Mouse (Mus musculus): ENCODE measurements at regions not wholly inside any gene's neighbourhood (a gene's known extent, or its start where the extent isn't known, plus 50 kb on each side); places are given as distances from the start of the nearest gene placed in this dataset.

DNA sequence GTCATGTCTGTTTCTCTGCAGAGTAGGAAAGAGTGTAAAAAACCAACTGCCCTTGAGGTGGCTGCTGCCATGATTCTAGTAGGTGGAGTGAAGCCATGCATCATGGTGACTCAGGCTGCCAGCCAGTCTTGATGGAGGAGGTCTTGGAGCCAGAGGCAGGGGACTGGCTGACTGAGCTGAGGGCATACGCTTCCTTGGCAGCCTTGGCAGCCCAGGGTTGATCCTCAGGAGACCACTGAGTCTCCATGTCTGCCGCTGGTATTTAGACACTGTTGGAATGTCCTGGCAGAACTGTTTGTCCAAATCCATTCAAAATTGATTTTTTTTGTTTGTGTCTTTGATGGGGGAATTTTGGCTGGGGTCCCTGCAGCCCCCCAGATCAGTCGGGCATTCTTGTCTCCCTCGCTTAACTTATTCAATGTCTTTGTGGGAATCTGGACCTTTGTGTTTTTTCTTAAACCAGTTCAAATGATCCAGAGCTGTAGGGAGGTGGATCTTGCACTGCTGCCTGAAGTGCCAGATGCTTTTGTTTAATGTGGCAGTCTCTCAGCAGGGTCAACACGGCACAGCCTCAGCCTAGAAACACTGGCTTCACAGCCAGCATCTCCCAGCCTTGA, 139.0 kb downstream of the 1500009L16Rik start:
- ATAC-seq (ENCODE audit: low FRiP score, low TSS enrichment) (no peak), DNase-seq (ENCODE audit: low spot score) (no peak)
- no peaks in the 10 kb centered on the region for H3K4me1 ChIP-seq (replicated peaks; ENCODE audit: control insufficient read depth, insufficient read depth)
- no peak overlapping the region for H3K27ac ChIP-seq (replicated peaks)
- H3K9me3 ChIP-seq (ENCODE audit: control insufficient read depth, low read length) = no peaks in the 10 kb centered on the region
- no peak for TF ChIP-seq CTCF (IDR thresholded peaks at IDR 0.05; ENCODE audit: low read depth)
- TF ChIP-seq EP300 (optimal IDR thresholded peaks at IDR 0.05) = no peak
- no peaks in the 10 kb centered on the region for H3K27me3 ChIP-seq (ENCODE audit: control insufficient read depth, insufficient read depth, low read length)
- no peak overlapping the region for H3K4me2 ChIP-seq (replicated peaks; ENCODE audit: low read depth)
- H3K36me3 ChIP-seq (ENCODE audit: control insufficient read depth, insufficient read depth, low read length) = no peaks in the 10 kb centered on the region
- WGBS = 37% methylated on average over 5 of the region's 5 CpGs
- no peak overlapping the region for H3K9ac ChIP-seq (ENCODE audit: low read length)
- no peak overlapping the region for H3K4me3 ChIP-seq (ENCODE audit: low read depth, low read length)

DNA sequence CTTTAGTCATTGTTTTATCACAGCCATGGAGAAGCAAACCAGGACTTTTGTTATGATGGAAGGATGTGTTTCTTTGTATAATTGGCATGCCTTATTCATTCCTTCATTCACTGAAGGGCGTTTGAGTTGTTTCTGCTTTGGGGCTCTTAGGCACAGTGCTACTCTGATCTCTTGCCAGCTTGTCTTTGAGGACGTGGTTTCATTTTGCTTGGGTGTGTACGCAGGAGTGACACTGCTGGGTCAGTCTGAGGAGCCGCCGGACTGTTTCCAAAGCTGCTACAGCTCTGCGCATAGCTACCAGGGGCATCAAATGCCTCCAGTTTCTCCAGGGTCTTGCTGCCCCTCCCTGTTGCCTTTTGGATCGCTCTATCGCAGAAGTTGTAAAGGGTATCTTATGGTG, 141.9 kb downstream of the 1500009L16Rik start:
- 82% methylated on average over 8 of the region's 8 CpGs for WGBS
- no peaks in the 10 kb centered on the region for H3K36me3 ChIP-seq (ENCODE audit: control insufficient read depth, insufficient read depth, low read length)
- H3K4me3 ChIP-seq (ENCODE audit: low read depth, low read length) = no peak overlapping the region
- no peaks in the 10 kb centered on the region for H3K27me3 ChIP-seq (ENCODE audit: control insufficient read depth, insufficient read depth, low read length)
- no peaks in the 10 kb centered on the region for H3K4me1 ChIP-seq (replicated peaks; ENCODE audit: control insufficient read depth, insufficient read depth)
- DNase-seq (ENCODE audit: low spot score) = no peak
- H3K4me2 ChIP-seq (replicated peaks; ENCODE audit: low read depth) = no peak overlapping the region
- no peaks in the 10 kb centered on the region for H3K9me3 ChIP-seq (ENCODE audit: control insufficient read depth, low read length)
- H3K9ac ChIP-seq (ENCODE audit: low read length) = no peak overlapping the region
- TF ChIP-seq CTCF (IDR thresholded peaks at IDR 0.05; ENCODE audit: low read depth) (no peak), EP300 (optimal IDR thresholded peaks at IDR 0.05) (no peak)
- H3K27ac ChIP-seq (replicated peaks) = no peak overlapping the region
- no peak for ATAC-seq (ENCODE audit: low FRiP score, low TSS enrichment)

DNA sequence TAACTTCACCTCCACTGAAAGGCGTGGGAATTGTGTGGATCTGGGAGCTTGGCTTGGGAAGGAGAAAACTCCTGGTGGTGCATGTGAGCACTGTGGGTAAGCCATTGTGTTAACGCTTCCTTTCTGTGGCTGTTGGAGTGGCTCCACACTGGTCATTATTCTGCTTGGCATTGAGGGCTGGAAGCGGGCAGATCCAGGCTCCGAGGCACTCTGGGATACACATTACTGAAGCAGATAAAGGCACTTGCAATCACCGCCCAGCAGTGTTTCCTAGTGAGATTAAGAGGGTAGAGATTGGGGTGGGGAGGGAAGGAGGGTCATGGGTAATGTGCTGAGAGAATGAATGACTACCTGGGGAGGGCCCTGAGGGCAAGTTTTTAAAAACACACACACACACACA, 143.3 kb downstream of the 1500009L16Rik start:
- no peak overlapping the region for H3K4me2 ChIP-seq (replicated peaks; ENCODE audit: low read depth)
- no peak for ATAC-seq (ENCODE audit: low FRiP score, low TSS enrichment)
- no peak overlapping the region for H3K27ac ChIP-seq (replicated peaks)
- no peak overlapping the region for H3K9ac ChIP-seq (ENCODE audit: low read length)
- no peaks in the 10 kb centered on the region for H3K4me1 ChIP-seq (replicated peaks; ENCODE audit: control insufficient read depth, insufficient read depth)
- DNase-seq (ENCODE audit: low spot score) = no peak
- 57% methylated on average over 5 of the region's 5 CpGs for WGBS
- H3K9me3 ChIP-seq (ENCODE audit: control insufficient read depth, low read length) = no peaks in the 10 kb centered on the region
- H3K36me3 ChIP-seq (ENCODE audit: control insufficient read depth, insufficient read depth, low read length) = no peaks in the 10 kb centered on the region
- no peak overlapping the region for H3K4me3 ChIP-seq (ENCODE audit: low read depth, low read length)
- no peaks in the 10 kb centered on the region for H3K27me3 ChIP-seq (ENCODE audit: control insufficient read depth, insufficient read depth, low read length)
- TF ChIP-seq CTCF (IDR thresholded peaks at IDR 0.05; ENCODE audit: low read depth) (no peak), EP300 (optimal IDR thresholded peaks at IDR 0.05) (no peak)

DNA sequence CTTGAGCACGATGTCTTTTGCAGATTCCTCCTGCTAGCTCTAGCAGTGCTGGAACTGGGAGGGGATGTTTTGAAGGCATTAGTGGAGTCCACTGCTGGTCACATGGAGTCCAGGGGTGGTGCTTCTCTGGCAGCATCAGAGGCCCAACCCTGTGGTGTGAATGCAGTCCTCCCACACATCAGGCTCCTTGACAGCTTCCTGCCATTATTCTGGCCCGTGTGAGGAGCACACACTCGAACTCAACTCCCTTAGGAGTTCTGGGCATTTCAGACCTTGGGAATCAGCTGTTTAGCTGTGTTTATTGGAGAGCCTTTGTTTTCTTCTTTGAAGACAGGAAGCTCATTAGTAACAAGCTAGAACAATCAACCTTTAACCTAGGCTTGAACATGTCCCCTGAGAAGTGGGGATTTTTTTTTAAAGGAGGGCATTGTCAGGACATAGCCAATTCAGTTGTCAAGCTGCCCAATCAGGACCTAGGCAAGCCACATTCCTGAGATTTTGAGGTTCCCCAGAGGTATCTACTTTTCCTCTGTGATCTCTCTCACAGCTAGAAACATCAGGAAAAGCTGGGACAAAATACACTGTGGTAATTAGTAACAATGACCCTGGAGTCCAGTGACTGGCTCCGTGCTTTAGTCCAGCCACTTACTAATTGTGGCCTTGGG, 149.2 kb downstream of the 1500009L16Rik start:
- no peak overlapping the region for H3K4me2 ChIP-seq (replicated peaks; ENCODE audit: low read depth)
- TF ChIP-seq CTCF (IDR thresholded peaks at IDR 0.05; ENCODE audit: low read depth) (no peak), EP300 (optimal IDR thresholded peaks at IDR 0.05) (no peak)
- H3K36me3 ChIP-seq (ENCODE audit: control insufficient read depth, insufficient read depth, low read length) = no peaks in the 10 kb centered on the region
- no peaks in the 10 kb centered on the region for H3K27me3 ChIP-seq (ENCODE audit: control insufficient read depth, insufficient read depth, low read length)
- no peaks in the 10 kb centered on the region for H3K9me3 ChIP-seq (ENCODE audit: control insufficient read depth, low read length)
- no peaks in the 10 kb centered on the region for H3K4me1 ChIP-seq (replicated peaks; ENCODE audit: control insufficient read depth, insufficient read depth)
- 45% methylated on average over 4 of the region's 4 CpGs for WGBS
- no peak for DNase-seq (ENCODE audit: low spot score)
- no peak overlapping the region for H3K9ac ChIP-seq (ENCODE audit: low read length)
- peak; percentile 56; the same call in 1 of the 2 replicates for ATAC-seq (ENCODE audit: low FRiP score, low TSS enrichment)
- no peak overlapping the region for H3K4me3 ChIP-seq (ENCODE audit: low read depth, low read length)
- H3K27ac ChIP-seq (replicated peaks) = no peak overlapping the region

DNA sequence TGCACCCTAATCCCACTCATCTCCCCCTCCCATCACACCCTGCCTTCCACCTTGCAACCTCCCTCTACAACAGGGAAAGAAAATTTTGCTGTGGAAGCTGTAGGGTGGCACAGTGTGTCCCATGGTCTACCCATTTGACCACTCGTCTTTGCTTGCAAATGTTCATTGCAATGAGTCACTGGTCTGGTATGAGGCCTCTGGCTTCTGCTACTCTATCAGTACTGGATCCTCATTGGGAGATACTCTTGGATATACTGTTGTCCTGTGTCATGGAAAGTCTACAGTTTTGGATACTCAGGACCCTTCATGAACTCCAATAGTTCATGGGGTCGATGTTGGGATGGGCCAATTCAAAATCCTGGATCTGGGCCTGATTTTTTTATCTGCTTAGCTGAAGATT, 156.1 kb downstream of the 1500009L16Rik start:
- Histone ChIP-seq H3K4me3 (ENCODE audit: low read depth, low read length) (no peak overlapping the region), H3K4me2 (replicated peaks; ENCODE audit: low read depth) (no peak overlapping the region), H3K9ac (ENCODE audit: low read length) (no peak overlapping the region), H3K4me1 (replicated peaks; ENCODE audit: control insufficient read depth, insufficient read depth) (no peaks in the 10 kb centered on the region), H3K36me3 (ENCODE audit: control insufficient read depth, insufficient read depth, low read length) (no peaks in the 10 kb centered on the region), H3K9me3 (ENCODE audit: control insufficient read depth, low read length) (no peaks in the 10 kb centered on the region), H3K27ac (replicated peaks) (no peak overlapping the region), H3K27me3 (ENCODE audit: control insufficient read depth, insufficient read depth, low read length) (no peaks in the 10 kb centered on the region)
- no peak for DNase-seq (ENCODE audit: low spot score)
- ATAC-seq (ENCODE audit: low FRiP score, low TSS enrichment) = no peak
- WGBS = 63% methylated on average over 2 of the region's 2 CpGs
- TF ChIP-seq EP300 (optimal IDR thresholded peaks at IDR 0.05) = no peak
- TF ChIP-seq CTCF (IDR thresholded peaks at IDR 0.05; ENCODE audit: low read depth) = no peak

DNA sequence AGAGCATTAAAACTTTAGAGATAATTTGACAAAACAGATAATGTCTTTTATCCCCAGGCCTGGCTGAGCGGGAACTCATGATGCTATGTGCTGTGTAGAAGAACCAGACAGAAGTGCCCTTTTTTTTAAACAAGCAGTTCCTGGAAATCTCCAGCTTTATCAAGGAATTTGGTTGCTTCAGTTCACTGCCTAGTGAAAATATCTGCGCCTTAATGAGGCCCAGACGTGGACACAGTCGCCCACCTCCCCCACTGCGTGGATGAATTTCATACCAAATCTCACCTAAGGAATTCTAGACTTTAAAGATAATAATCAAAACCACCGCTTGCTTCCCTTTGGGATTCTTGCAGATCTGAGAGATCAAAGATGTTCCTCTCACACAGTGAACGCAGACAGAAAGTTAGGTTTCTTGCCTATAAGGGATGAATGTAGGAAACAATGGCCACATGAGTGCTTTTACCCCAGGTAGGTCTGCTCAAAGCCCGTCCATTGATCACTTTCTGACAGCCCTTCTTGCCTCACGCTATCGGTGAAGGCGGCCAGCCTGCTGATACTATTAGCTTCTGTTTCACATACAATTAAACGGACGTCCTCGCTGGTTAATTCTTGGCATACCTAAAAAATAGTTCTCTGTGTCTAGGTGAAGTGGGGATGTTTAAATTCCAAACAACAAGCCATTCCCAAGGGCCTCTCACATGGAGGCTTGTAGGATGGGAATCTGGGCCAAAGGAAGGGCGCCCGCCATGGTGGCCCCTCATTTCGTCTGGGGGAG, 159.6 kb downstream of the 1500009L16Rik start:
- ATAC-seq (ENCODE audit: low FRiP score, low TSS enrichment) = no peak

More for the DNA sequence above, 159.6 kb downstream of the 1500009L16Rik start:
- Histone ChIP-seq H3K4me3 (ENCODE audit: low read depth, low read length) (no peak overlapping the region), H3K27me3 (ENCODE audit: control insufficient read depth, insufficient read depth, low read length) (no peaks in the 10 kb centered on the region), H3K4me1 (replicated peaks; ENCODE audit: control insufficient read depth, insufficient read depth) (no peaks in the 10 kb centered on the region), H3K9ac (ENCODE audit: low read length) (no peak overlapping the region), H3K9me3 (ENCODE audit: control insufficient read depth, low read length) (no peaks in the 10 kb centered on the region), H3K36me3 (ENCODE audit: control insufficient read depth, insufficient read depth, low read length) (no peaks in the 10 kb centered on the region), H3K27ac (replicated peaks) (no peak overlapping the region), H3K4me2 (replicated peaks; ENCODE audit: low read depth) (no peak overlapping the region)
- whole genome bisulfite sequencing = 51% methylated on average over 17 of the region's 17 CpGs
- TF ChIP-seq CTCF (IDR thresholded peaks at IDR 0.05; ENCODE audit: low read depth) (no peak), EP300 (optimal IDR thresholded peaks at IDR 0.05) (no peak)
- DNase-seq (ENCODE audit: low spot score) = no peak
